ENCODE assay signal across 15 mouse cellular contexts in the genomic region with DNA sequence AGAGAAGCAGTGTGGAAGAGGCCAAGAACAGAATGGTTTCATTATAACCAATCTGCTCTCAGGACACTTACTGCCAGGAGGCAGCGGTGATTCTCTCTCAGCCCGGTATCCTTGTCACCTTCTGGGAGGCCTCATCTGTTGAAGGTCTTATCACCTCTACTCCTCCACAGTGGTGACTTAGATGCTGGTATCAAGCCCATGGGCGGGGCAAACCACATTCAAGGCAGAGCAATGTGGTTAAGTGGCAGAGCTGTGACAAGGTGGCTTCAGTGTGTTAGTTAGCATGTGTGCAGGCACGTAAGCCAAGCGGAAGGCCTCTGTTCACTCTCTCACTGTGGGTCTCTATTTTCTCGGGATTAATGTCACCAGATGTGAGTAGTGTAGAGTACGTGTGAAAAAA. TPM values are rescaled to one million over a fixed set of nuclear protein-coding genes. Genes with fewer than 3 reads are reported as not detected.
DNase-seq lines count a peak whose midpoint lies in the region; ATAC-seq lines count a peak whose summit lies in the region.
"Had no signal": no experiment of that assay in that cellular context is flagged by ENCODE, and none has a peak within 500 bp of the region (broad histone marks: within the 10 kb centered on the region; RNA-seq: fewer than 3 reads in every experiment).

No protein-coding gene starts in this region.

- no peak overlapping the region for H3K4me3 ChIP-seq in forebrain, embryonic 15.5 days
- H3K4me3 ChIP-seq in neural tube, embryonic 15.5 days (replicated peaks), result no peak overlapping the region
- H3K4me3 ChIP-seq: forebrain, embryonic 12.5 days; layer of hippocampus, adult 2 months had no signal

- ATAC-seq in common myeloid progenitor, adult 5-6 weeks (replicated peaks; ENCODE audit: low read depth, poor library complexity, severe bottlenecking), result peak; percentile 92
- ATAC-seq in megakaryocyte, adult 5-6 weeks (ENCODE audit: poor library complexity, severe bottlenecking), result peak; percentile 62
- ATAC-seq in forebrain, embryonic 15.5 days (replicated peaks), result no peak
- ATAC-seq in cerebellum, adult (ENCODE audit: insufficient number of reproducible peaks, low FRiP score, low TSS enrichment), result no peak
- no peak for ATAC-seq in neural tube, embryonic 15.5 days (ENCODE audit: low FRiP score)

- H3K36me3 ChIP-seq in forebrain, embryonic 15.5 days, result no peaks in the 10 kb centered on the region
- no peaks in the 10 kb centered on the region for H3K36me3 ChIP-seq in neural tube, embryonic 15.5 days
- H3K36me3 ChIP-seq: forebrain, embryonic 12.5 days had no signal

- no peaks in the 10 kb centered on the region for H3K9me3 ChIP-seq in forebrain, embryonic 15.5 days
- H3K9me3 ChIP-seq in neural tube, embryonic 15.5 days (replicated peaks), result no peaks in the 10 kb centered on the region
- H3K9me3 ChIP-seq: forebrain, embryonic 12.5 days had no signal

- H3K4me1 ChIP-seq in forebrain, embryonic 15.5 days, result no peaks in the 10 kb centered on the region
- no peaks in the 10 kb centered on the region for H3K4me1 ChIP-seq in neural tube, embryonic 15.5 days
- H3K4me1 ChIP-seq: forebrain, embryonic 12.5 days had no signal

- H3K27me3 ChIP-seq in forebrain, embryonic 15.5 days, result no peaks in the 10 kb centered on the region
- H3K27me3 ChIP-seq in neural tube, embryonic 15.5 days (replicated peaks), result no peaks in the 10 kb centered on the region
- H3K27me3 ChIP-seq: forebrain, embryonic 12.5 days had no signal

- no peak overlapping the region for H3K27ac ChIP-seq in forebrain, embryonic 15.5 days (replicated peaks)
- no peak overlapping the region for H3K27ac ChIP-seq in neural tube, embryonic 15.5 days (replicated peaks)
- H3K27ac ChIP-seq: forebrain, embryonic 12.5 days; layer of hippocampus, adult 2 months had no signal

- no peak overlapping the region for H3K9ac ChIP-seq in forebrain, embryonic 15.5 days (replicated peaks)
- no peak overlapping the region for H3K9ac ChIP-seq in neural tube, embryonic 15.5 days (replicated peaks)
- H3K9ac ChIP-seq: forebrain, embryonic 12.5 days had no signal

- 83% methylated on average over 7 of the region's 7 CpGs for WGBS in forebrain, embryonic 15.5 days
- WGBS in neural tube, embryonic 15.5 days, result 91% methylated on average over 7 of the region's 7 CpGs

- no peak overlapping the region for H3K4me2 ChIP-seq in forebrain, embryonic 15.5 days (replicated peaks)
- no peak overlapping the region for H3K4me2 ChIP-seq in neural tube, embryonic 15.5 days
- H3K4me2 ChIP-seq: forebrain, embryonic 12.5 days had no signal

- peak; percentile 64 to 68 for DNase-seq in CD8-positive naive resting alpha-beta T cell, adult 2 months (ENCODE audit: low read depth in 2 of 2, low spot score in 2 of 2)
- peak; percentile 67 for DNase-seq in thymus, postnatal 0 days (ENCODE audit: low spot score)
- DNase-seq: cerebellum, adult 8-10 months; heart, postnatal 14 days; kidney, adult 18-20 months; left cerebral cortex, postnatal 4 days; right cerebral cortex, adult 18-20 months had no signal

RNA-seq across cellular contexts. Expression of a gene that starts 9.2 kb away (rescaled TPM):
- 0.27 and 1.0 TPM in 2 replicates for total RNA-seq in common myeloid progenitor, adult 5-6 weeks (2017)
- 13.4 and 16.1 TPM in 2 replicates for total RNA-seq in megakaryocyte, adult 5-6 weeks (2015)
- 9.3 and 17.3 TPM in 2 replicates for total RNA-seq in megakaryocyte, adult 5-6 weeks (2017)
- polyA plus RNA-seq in thymus, postnatal 0 days (2015; fragmentation: Nextera tagmentation; extraction: Ambion mirVana), result 4.1 and 4.7 TPM in 2 replicates
- polyA plus RNA-seq in forebrain, embryonic 15.5 days (2015; fragmentation: Nextera tagmentation; extraction: Ambion mirVana), result not detected in 2 replicates
- polyA plus RNA-seq in neural tube, embryonic 15.5 days (2015; fragmentation: Nextera tagmentation; extraction: Ambion mirVana), result 0.08 and 0.68 TPM in 2 replicates
- total RNA-seq: layer of hippocampus, adult 2 months; left cerebral cortex, postnatal 4 days had no signal
- polyA plus RNA-seq: embryonic facial prominence, embryonic 11.5 days; forebrain, embryonic 12.5 days had no signal

RNA-seq across cellular contexts. Expression of a gene that starts 36.4 kb away (rescaled TPM):
- total RNA-seq in common myeloid progenitor, adult 5-6 weeks (2017), result 20.2 and 27.0 TPM in 2 replicates
- total RNA-seq in megakaryocyte, adult 5-6 weeks (2015), result 41.3 and 43.2 TPM in 2 replicates
- total RNA-seq in megakaryocyte, adult 5-6 weeks (2017), result 72.9 and 75.3 TPM in 2 replicates
- 22.4 and 22.7 TPM in 2 replicates for polyA plus RNA-seq in thymus, postnatal 0 days (2015; fragmentation: Nextera tagmentation; extraction: Ambion mirVana)
- polyA plus RNA-seq in forebrain, embryonic 15.5 days (2015; fragmentation: Nextera tagmentation; extraction: Ambion mirVana), result 0.37 TPM in 1 of 2 replicates, not detected in the other
- polyA plus RNA-seq in neural tube, embryonic 15.5 days (2015; fragmentation: Nextera tagmentation; extraction: Ambion mirVana), result 0.13 and 1.3 TPM in 2 replicates
- total RNA-seq: layer of hippocampus, adult 2 months had no signal
- polyA plus RNA-seq: embryonic facial prominence, embryonic 11.5 days; forebrain, embryonic 12.5 days had no signal

RNA-seq across cellular contexts. Expression of a gene that starts 38.2 kb away (rescaled TPM):
- 104 and 153 TPM in 2 replicates for total RNA-seq in common myeloid progenitor, adult 5-6 weeks (2017)
- 528 and 600 TPM in 2 replicates for total RNA-seq in megakaryocyte, adult 5-6 weeks (2015)
- 243 and 278 TPM in 2 replicates for total RNA-seq in megakaryocyte, adult 5-6 weeks (2017)
- 100 and 114 TPM in 2 replicates for polyA plus RNA-seq in thymus, postnatal 0 days (2015; fragmentation: Nextera tagmentation; extraction: Ambion mirVana)
- 0.76 and 1.2 TPM in 2 replicates for polyA plus RNA-seq in forebrain, embryonic 15.5 days (2015; fragmentation: Nextera tagmentation; extraction: Ambion mirVana)
- 1.3 and 11.7 TPM in 2 replicates for polyA plus RNA-seq in neural tube, embryonic 15.5 days (2015; fragmentation: Nextera tagmentation; extraction: Ambion mirVana)
- total RNA-seq: layer of hippocampus, adult 2 months had no signal

Comparison
In these comparisons a context has a peak if more than half of its experiments do, and no peak if none do; other contexts are left out.
1. ATAC-seq: peak in common myeloid progenitor, adult 5-6 weeks (single experiment) and megakaryocyte, adult 5-6 weeks (single experiment); none in forebrain, embryonic 15.5 days (single experiment), cerebellum, adult (single experiment) and neural tube, embryonic 15.5 days (single experiment).
2. RNA of a gene that starts 36.4 kb away (polyA plus RNA-seq): 22.4 to 22.7 TPM in thymus, postnatal 0 days; 0.37 TPM in forebrain, embryonic 15.5 days and 0.13 to 1.3 TPM in neural tube, embryonic 15.5 days; every median in the first group is over 10 times any median in the second.